Mouse (Mus musculus): ENCODE results near the gene Cass4. TPM values are rescaled to one million over a fixed set of nuclear protein-coding genes. Genes with fewer than 3 reads are reported as not detected.

Cass4 gene
- total RNA-seq (2023), result 1 to 10 TPM; 1.5 to 2.7 TPM

GRCm38 (mm10) chr2:172393391-172394051 lies at the start of gene Cass4:
Gene Cass4 (plus strand): TSS chr2:172393794.

GRCm38 (mm10) chr2:172345258-172345738 lies 48.3 kb upstream of the Cass4 start, which contains the start of gene Fam210b:
Gene Fam210b (plus strand): TSS chr2:172345565.

GRCm38 (mm10) chr2:172370411-172371223 lies 23.0 kb upstream of the Cass4 start, which contains the start of the genes Aurka and Cstf1:
Gene Aurka (minus strand): TSS chr2:172370535.
Gene Cstf1 (plus strand): TSS chr2:172370681.

GRCm38 (mm10) chr2:172439843-172440639 lies 46.4 kb downstream of the Cass4 start, which contains the start of gene Rtf2:
Gene Rtf2 (plus strand): TSS chr2:172440556.

GRCm38 (mm10) chr2:172458496-172458895 lies 64.9 kb downstream of the Cass4 start, which contains the start of gene Gcnt7:
Gene Gcnt7 (minus strand): TSS chr2:172458596.

GRCm38 (mm10) chr2:172472318-172472717 lies 78.7 kb downstream of the Cass4 start, which contains the start of gene Fam209:
Gene Fam209 (plus strand): TSS chr2:172472520.

Other genes with a start within 250 kb of the Cass4 start
- not detected for gene Mc3r, start 145.3 kb upstream of the Cass4 start, total RNA-seq (2023)
- gene Fam210b, start 48.2 kb upstream of the Cass4 start, total RNA-seq (2023), result 10 to 100 TPM in 1 of 2 experiments, 1 to 10 TPM in 1; 9.6 to 11.1 TPM
- gene Aurka, start 23.3 kb upstream of the Cass4 start, total RNA-seq (2023), result 1 to 10 TPM; 7.6 to 10.0 TPM
- gene Cstf1, start 23.1 kb upstream of the Cass4 start, total RNA-seq (2023), result 10 to 100 TPM; 40.5 to 43.2 TPM
- gene Rtf2, start 46.8 kb downstream of the Cass4 start, total RNA-seq (2023), result 10 to 100 TPM; 72.2 to 82.0 TPM
- not detected for gene Gcnt7, start 64.8 kb downstream of the Cass4 start, total RNA-seq (2023)
- 1 to 10 TPM; 8.7 to 9.5 TPM for gene Fam209, start 78.7 kb downstream of the Cass4 start, total RNA-seq (2023)
- not detected for gene Tfap2c, start 155.8 kb downstream of the Cass4 start, total RNA-seq (2023)